Comparison of ENCODE assay signal across 8 mouse cellular contexts in the genomic region with DNA sequence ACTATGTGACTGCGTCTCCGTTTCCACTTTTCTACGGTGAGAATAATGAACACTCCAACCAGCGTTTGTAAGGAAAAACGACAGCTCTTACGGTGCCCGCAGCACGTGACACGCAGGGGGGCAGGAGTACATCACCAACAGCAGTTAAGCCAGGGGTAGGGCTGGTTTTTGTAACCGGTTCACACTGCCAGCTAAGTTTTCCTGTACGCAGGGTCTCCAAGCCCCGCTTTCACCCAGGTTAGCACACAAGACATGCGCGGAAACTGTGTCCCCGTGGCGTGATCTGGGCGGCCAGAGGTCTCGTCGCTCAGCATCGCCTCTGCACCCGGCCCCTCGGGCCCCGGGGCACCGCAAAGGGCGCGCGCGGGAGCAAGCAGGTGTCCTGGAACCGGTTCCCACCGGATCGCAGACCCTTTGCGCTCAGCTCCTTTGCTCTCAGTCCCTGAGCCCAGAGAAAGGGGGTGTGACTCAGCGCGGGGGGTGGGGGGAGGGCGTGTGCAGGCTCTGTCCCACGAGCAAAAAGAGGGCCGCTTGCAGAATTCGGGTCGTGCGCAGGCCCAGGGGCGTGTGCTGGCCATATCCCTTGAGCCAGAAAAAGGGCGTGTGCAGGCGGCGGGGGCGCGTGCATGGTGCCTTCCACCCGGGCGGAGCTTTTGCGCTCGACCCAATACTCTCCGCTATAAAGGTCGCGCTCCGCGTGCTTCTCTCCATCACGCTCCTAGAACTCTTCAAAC. TPM values are rescaled to one million over a fixed set of nuclear protein-coding genes. Genes with fewer than 3 reads are reported as not detected.
DNase-seq lines count a peak whose midpoint lies in the region; ATAC-seq and TF ChIP-seq lines count a peak whose summit lies in the region.

A gene (plus strand): TSS at position 590 of the 734 bp plus-strand sequence.

- H3K36me3 ChIP-seq in E14TG2a.4 (ENCODE audit: insufficient read depth, low read length) = no peaks in the 10 kb centered on the region
- peaks cover 21% of the 10 kb centered on the region for H3K36me3 ChIP-seq in erythroblast, embryonic 14.5 days (ENCODE audit: control insufficient read depth)
- no peaks in the 10 kb centered on the region for H3K36me3 ChIP-seq in heart, embryonic 13.5 days
- H3K36me3 ChIP-seq in kidney, postnatal 0 days (ENCODE audit: insufficient read depth, low read length) = no peaks in the 10 kb centered on the region
- peaks cover 3% of the 10 kb centered on the region; the same call in 1 of the 2 replicates for H3K36me3 ChIP-seq in liver, embryonic 14.5 days (replicated peaks; ENCODE audit: control insufficient read depth, insufficient read depth, low read depth)
- no peaks in the 10 kb centered on the region for H3K36me3 ChIP-seq in neural tube, embryonic 11.5 days (ENCODE audit: control insufficient read depth, insufficient read depth, low read length)

- peak; percentile 79 for TF ChIP-seq EP300 in liver, embryonic 14.5 days (IDR thresholded peaks at IDR 0.05; ENCODE audit: low read depth)

- H3K4me1 ChIP-seq in E14TG2a.4 (replicated peaks; ENCODE audit: low read depth, low read length) = peaks cover 70% of the 10 kb centered on the region
- H3K4me1 ChIP-seq in bone marrow macrophage, adult 2 months (ENCODE audit: control insufficient read depth, insufficient read depth, low read length) = peaks cover 17% of the 10 kb centered on the region
- H3K4me1 ChIP-seq in erythroblast, embryonic 14.5 days (ENCODE audit: control insufficient read depth) = peaks cover 84% of the 10 kb centered on the region
- peaks cover 25% of the 10 kb centered on the region for H3K4me1 ChIP-seq in heart, embryonic 13.5 days
- peaks cover 12% of the 10 kb centered on the region for H3K4me1 ChIP-seq in kidney, postnatal 0 days (replicated peaks; ENCODE audit: insufficient read depth, low read length)
- peaks cover 25 to 40% of the 10 kb centered on the region in 2 experiments for H3K4me1 ChIP-seq in liver, embryonic 14.5 days (replicated peaks; ENCODE audit: control insufficient read depth in 2 of 2, insufficient read depth in 2 of 2, low read length in 1 of 2)
- peaks cover 13% of the 10 kb centered on the region for H3K4me1 ChIP-seq in neural tube, embryonic 11.5 days (ENCODE audit: control insufficient read depth, insufficient read depth, low read length)

- H3K4me2 ChIP-seq in heart, embryonic 13.5 days = peak within 1 kb of the TSS; percentile 97
- peak within 1 kb of the TSS; percentile 77 for H3K4me2 ChIP-seq in kidney, postnatal 0 days (ENCODE audit: low read length)
- H3K4me2 ChIP-seq in liver, embryonic 14.5 days (ENCODE audit: low read depth) = peak within 1 kb of the TSS; percentile 95
- H3K4me2 ChIP-seq in neural tube, embryonic 11.5 days (ENCODE audit: low read depth) = peak within 1 kb of the TSS; percentile 77

- peak within 1 kb of the TSS; percentile 83 for H3K27ac ChIP-seq in bone marrow macrophage, adult 2 months (ENCODE audit: insufficient read depth, low read depth, low read length)
- H3K27ac ChIP-seq in heart, embryonic 13.5 days (replicated peaks) = peak within 1 kb of the TSS; percentile 32; the same call in 1 of the 2 replicates
- peak within 1 kb of the TSS; percentile 10 for H3K27ac ChIP-seq in kidney, postnatal 0 days
- peak within 1 kb of the TSS; percentile 95 for H3K27ac ChIP-seq in liver, embryonic 14.5 days
- H3K27ac ChIP-seq in neural tube, embryonic 11.5 days (ENCODE audit: low read depth, low read length) = no peak within 1 kb of the TSS

- no peak for TF ChIP-seq CTCF in E14TG2a.4 (conservative IDR thresholded peaks at IDR 0.05; ENCODE audit: low read length)
- no peak for TF ChIP-seq CTCF in bone marrow macrophage, adult 2 months (IDR thresholded peaks at IDR 0.05; ENCODE audit: low read depth, low read length)
- no peak for TF ChIP-seq CTCF in kidney, postnatal 0 days (IDR thresholded peaks at IDR 0.05; ENCODE audit: low read depth)
- no peak for TF ChIP-seq CTCF in liver, embryonic 14.5 days (IDR thresholded peaks at IDR 0.05; ENCODE audit: low read depth)

- H3K9me3 ChIP-seq in E14TG2a.4 (ENCODE audit: low read length) = no peaks in the 10 kb centered on the region
- H3K9me3 ChIP-seq in erythroblast, embryonic 14.5 days (ENCODE audit: control insufficient read depth, low read length) = no peaks in the 10 kb centered on the region
- H3K9me3 ChIP-seq in heart, embryonic 13.5 days = no peaks in the 10 kb centered on the region
- no peaks in the 10 kb centered on the region for H3K9me3 ChIP-seq in kidney, postnatal 0 days (replicated peaks; ENCODE audit: low read length)
- H3K9me3 ChIP-seq in liver, embryonic 14.5 days (ENCODE audit: control insufficient read depth, low read length) = no peaks in the 10 kb centered on the region
- H3K9me3 ChIP-seq in neural tube, embryonic 11.5 days (ENCODE audit: control insufficient read depth, low read length) = no peaks in the 10 kb centered on the region

- under 1% methylated on average over 56 of the region's 56 CpGs for WGBS in heart, embryonic 13.5 days
- WGBS in kidney, postnatal 0 days = under 1% methylated on average over 54 of the region's 56 CpGs
- under 1% methylated on average over 55 of the region's 56 CpGs for WGBS in liver, embryonic 14.5 days (ENCODE audit: insufficient replicate concordance)
- under 1% methylated on average over 56 of the region's 56 CpGs for WGBS in neural tube, embryonic 11.5 days

- H3K4me3 ChIP-seq in E14TG2a.4 (replicated peaks; ENCODE audit: low read length) = peak within 1 kb of the TSS; percentile 89
- peak within 1 kb of the TSS; percentile 87 for H3K4me3 ChIP-seq in bone marrow macrophage, adult 2 months (ENCODE audit: insufficient read depth, low read length)
- H3K4me3 ChIP-seq in erythroblast, embryonic 14.5 days (replicated peaks) = peak within 1 kb of the TSS; percentile 93
- peak within 1 kb of the TSS; percentile 59 for H3K4me3 ChIP-seq in heart, embryonic 13.5 days
- peak within 1 kb of the TSS; percentile 23 for H3K4me3 ChIP-seq in kidney, postnatal 0 days (replicated peaks; ENCODE audit: low read depth, low read length)
- H3K4me3 ChIP-seq in liver, embryonic 14.5 days (ENCODE audit: insufficient read depth in 1 of 2, low read depth in 2 of 2, low read length in 2 of 2) = peak within 1 kb of the TSS; percentile 83 to 97
- H3K4me3 ChIP-seq in neural tube, embryonic 11.5 days (ENCODE audit: low read depth, low read length) = peak within 1 kb of the TSS; percentile 37

- peak; percentile 70 for DNase-seq in kidney, postnatal 0 days (ENCODE audit: low spot score)
- DNase-seq in liver, embryonic 14.5 days (ENCODE audit: low read depth in 3 of 3, low spot score in 3 of 3) = peak; percentile 95 to 98 (median 96)
- DNase-seq in neural tube, embryonic 11.5 days (ENCODE audit: low spot score) = peak; percentile 63
- peak; percentile 57 for DNase-seq in urinary bladder, adult 2 months (ENCODE audit: low spot score)

- TF ChIP-seq POLR2A in bone marrow macrophage, adult 2 months (IDR thresholded peaks at IDR 0.05; ENCODE audit: borderline replicate concordance, low read depth, low read length) = no peak

- H3K27me3 ChIP-seq in E14TG2a.4 (ENCODE audit: insufficient read depth, low read length) = peaks cover 23% of the 10 kb centered on the region
- peaks cover 8% of the 10 kb centered on the region; the same call in 1 of the 2 replicates for H3K27me3 ChIP-seq in erythroblast, embryonic 14.5 days (ENCODE audit: control insufficient read depth)
- H3K27me3 ChIP-seq in heart, embryonic 13.5 days (replicated peaks) = peaks cover 92% of the 10 kb centered on the region
- H3K27me3 ChIP-seq in kidney, postnatal 0 days (ENCODE audit: insufficient read depth, low read length) = no peaks in the 10 kb centered on the region
- no peaks in the 10 kb centered on the region; the same call in none of the 2 replicates for H3K27me3 ChIP-seq in liver, embryonic 14.5 days (ENCODE audit: control insufficient read depth, insufficient read depth, low read length)
- H3K27me3 ChIP-seq in neural tube, embryonic 11.5 days (ENCODE audit: control insufficient read depth, insufficient read depth, low read length) = peaks cover 52% of the 10 kb centered on the region

- peak; percentile 76 for ATAC-seq in heart, embryonic 13.5 days (ENCODE audit: extremely low read depth, insufficient number of reproducible peaks, low FRiP score, low TSS enrichment)
- ATAC-seq in kidney, postnatal 0 days (replicated peaks; ENCODE audit: low FRiP score, low read depth) = peak; percentile 79
- peak; percentile 87 for ATAC-seq in liver, embryonic 14.5 days (ENCODE audit: insufficient read depth)
- peak; percentile 27; the same call in 1 of the 2 replicates for ATAC-seq in neural tube, embryonic 11.5 days (ENCODE audit: insufficient read depth, low FRiP score, low TSS enrichment)

- H3K9ac ChIP-seq in heart, embryonic 13.5 days = peak within 1 kb of the TSS; percentile 77
- H3K9ac ChIP-seq in kidney, postnatal 0 days (ENCODE audit: low read depth, low read length) = peak within 1 kb of the TSS; percentile 6
- H3K9ac ChIP-seq in liver, embryonic 14.5 days (replicated peaks) = peak within 1 kb of the TSS; percentile 98
- H3K9ac ChIP-seq in neural tube, embryonic 11.5 days (ENCODE audit: low read length) = peak within 1 kb of the TSS; percentile 29

RNA-seq across cellular contexts. Expression of the gene that starts here (rescaled TPM):
- 9.4 and 11.8 TPM in 2 replicates for polyA plus RNA-seq in bone marrow macrophage, adult 2 months (2012; ENCODE audit: insufficient read depth, insufficient read length, missing spikeins)
- polyA plus RNA-seq in erythroblast, embryonic 14.5 days (2012) = 787 and 864 TPM in 2 replicates
- polyA plus RNA-seq in heart, embryonic 13.5 days (2015; fragmentation: Nextera tagmentation; extraction: Ambion mirVana) = 27.9 and 61.6 TPM in 2 replicates
- 98.3 and 113 TPM in 2 replicates for polyA plus RNA-seq in kidney, postnatal 0 days (2015; fragmentation: Nextera tagmentation; extraction: Ambion mirVana)
- polyA plus RNA-seq in liver, embryonic 14.5 days (2012; rRNA removed) = 1,629 and 2,197 TPM in 2 replicates
- 1,576 and 1,601 TPM in 2 replicates for polyA plus RNA-seq in liver, embryonic 14.5 days (2014; fragmentation: Nextera tagmentation; extraction: Ambion mirVana)
- 21.2 and 29.9 TPM in 2 replicates for polyA plus RNA-seq in neural tube, embryonic 11.5 days (2014; fragmentation: Nextera tagmentation; extraction: Ambion mirVana)
- polyA plus RNA-seq in urinary bladder, adult 2 months (2012; rRNA removed) = 100.0 and 101 TPM in 2 replicates

Comparison
In these comparisons a context has a peak if more than half of its experiments do, and no peak if none do; other contexts are left out.
1. H3K4me3 ChIP-seq: peak in every context shown above with its lines; median percentile 93 in erythroblast, embryonic 14.5 days; 90 in liver, embryonic 14.5 days; 89 in E14TG2a.4; 87 in bone marrow macrophage, adult 2 months; 59 in heart, embryonic 13.5 days; 37 in neural tube, embryonic 11.5 days; 23 in kidney, postnatal 0 days.
2. ATAC-seq: peak in every context shown above with its lines; median percentile 87 in liver, embryonic 14.5 days; 79 in kidney, postnatal 0 days; 76 in heart, embryonic 13.5 days; 27 in neural tube, embryonic 11.5 days.
3. H3K9ac ChIP-seq: peak in every context shown above with its lines; median percentile 98 in liver, embryonic 14.5 days; 77 in heart, embryonic 13.5 days; 29 in neural tube, embryonic 11.5 days; 6 in kidney, postnatal 0 days.